Mouse (Mus musculus) neural tube, embryonic 13.5 days (tissue): ENCODE data around the gene Emc9. TPM values are rescaled to one million over a fixed set of nuclear protein-coding genes. Genes with fewer than 3 reads are reported as not detected.

ENCODE experiments used
- ATAC-seq: fragments of 200-750 bp; cut with Nextera tagmentation; 2 replicates; pipeline ENCODE4 v1.8.0; 2017; ENCODE audit warnings: low read depth, mild to moderate bottlenecking, moderate TSS enrichment, moderate library complexity
- H3K27ac ChIP-seq: fragments of 300-500 bp; sonication (generic); replicated peaks from 2 replicates; pipeline ENCODE4 v1.5.1; 2015; ENCODE audit warnings: moderate library complexity, mild to moderate bottlenecking, inconsistent platforms
- H3K27me3 ChIP-seq: fragments of 300-500 bp; sonication (generic); 2 replicates; pipeline ENCODE4 v1.6.1; 2015; ENCODE audit warnings: mild to moderate bottlenecking, inconsistent platforms
- H3K36me3 ChIP-seq: fragments of 300-500 bp; sonication (generic); 2 replicates; pipeline ENCODE4 v1.6.1; 2015; ENCODE audit warnings: mild to moderate bottlenecking, inconsistent platforms
- H3K4me1 ChIP-seq: fragments of 300-500 bp; sonication (generic); replicated peaks from 2 replicates; pipeline ENCODE4 v1.6.1; 2015; ENCODE audit warnings: inconsistent platforms
- H3K4me2 ChIP-seq: fragments of 300-500 bp; sonication (generic); 2 replicates; pipeline ENCODE4 v1.6.1; 2015; ENCODE audit warnings: inconsistent platforms, mild to moderate bottlenecking, moderate library complexity
- H3K4me3 ChIP-seq: fragments of 300-500 bp; sonication (generic); 2 replicates; pipeline ENCODE4 v1.5.1; 2015; ENCODE audit warnings: mild to moderate bottlenecking, inconsistent platforms
- H3K9ac ChIP-seq: fragments of 300-500 bp; sonication (generic); 2 replicates; pipeline ENCODE4 v1.6.1; 2015; ENCODE audit warnings: moderate library complexity, mild to moderate bottlenecking, inconsistent platforms
- H3K9me3 ChIP-seq: fragments of 300-500 bp; sonication (generic); 2 replicates; pipeline ENCODE4 v1.6.1; 2016; ENCODE audit warnings: inconsistent platforms
- WGBS: fragments of 180-500 bp; shearing (Covaris S2); methylation state at CpG from one replicate; pipeline ENCODE4 v1.1.7; 2015; 5-methylcytosine and 5-hydroxymethylcytosine counted together
- polyA plus RNA-seq: library from polyadenylated mRNA; unstranded; fragments of >200 nt; fragmentation: Nextera tagmentation; extraction: Ambion mirVana; gene quantifications from 2 replicates; pipeline ENCODE4 v1.2.1, GENCODE M21; 2015

Gene Emc9
- polyA plus RNA-seq, 1 experiment from 2014 or later = 24.5 TPM

GRCm38 (mm10) chr14:55604823-55605222 is 19.7 kb upstream of the Emc9 start:
- no peak for ATAC-seq
- Histone ChIP-seq H3K27me3 (no peaks in the 10 kb centered on the region), H3K36me3 (peaks cover 93% of the 10 kb centered on the region), H3K27ac (no peak overlapping the region), H3K4me2 (no peak overlapping the region), H3K4me3 (no peak overlapping the region), H3K9me3 (no peaks in the 10 kb centered on the region), H3K9ac (no peak overlapping the region), H3K4me1 (peaks cover 12% of the 10 kb centered on the region)
- WGBS = 82% methylated on average over 11 of the region's 11 CpGs

GRCm38 (mm10) chr14:55603633-55604576 is 18.8 kb upstream of the Emc9 start:
- peak overlapping the region; percentile 50 for H3K4me2 ChIP-seq
- 0 out of 2 replicates have a peak overlapping the region, but pooled peaks have one; percentile 18 for H3K9ac ChIP-seq
- H3K4me1 ChIP-seq = peaks cover 12% of the 10 kb centered on the region
- H3K27ac ChIP-seq = peak overlapping the region; percentile 55; the same call in 1 of the 2 replicates
- H3K36me3 ChIP-seq = peaks cover 93% of the 10 kb centered on the region
- no peaks in the 10 kb centered on the region for H3K27me3 ChIP-seq
- peak overlapping the region; percentile 30 for H3K4me3 ChIP-seq
- no peaks in the 10 kb centered on the region for H3K9me3 ChIP-seq
- WGBS = 23% methylated on average over 19 of the region's 19 CpGs
- peak; percentile 85 for ATAC-seq

- 0 out of 2 replicates have a peak within 1 kb of the TSS, but pooled peaks have one; percentile 18 for H3K9ac ChIP-seq
- H3K4me3 ChIP-seq = peak within 1 kb of the TSS; percentile 30
- peaks cover 93% of the 10 kb centered on the region for H3K36me3 ChIP-seq
- 0 out of 2 replicates have a peak, but pooled peaks have one; percentile 16 for ATAC-seq
- H3K4me2 ChIP-seq = peak within 1 kb of the TSS; percentile 50
- H3K27ac ChIP-seq = peak within 1 kb of the TSS; percentile 55; the same call in 1 of the 2 replicates
- 89% methylated on average over 7 of the region's 7 CpGs for WGBS
- peaks cover 12% of the 10 kb centered on the region for H3K4me1 ChIP-seq
- H3K9me3 ChIP-seq = no peaks in the 10 kb centered on the region
- no peaks in the 10 kb centered on the region for H3K27me3 ChIP-seq
Observed at GRCm38 (mm10) chr14:55603271-55603632, 18.1 kb upstream of the Emc9 start, which contains the start of gene Irf9. Gene Irf9 (plus strand): TSS chr14:55603571.

GRCm38 (mm10) chr14:55598521-55599390 is 13.7 kb upstream of the Emc9 start:
- no peaks in the 10 kb centered on the region for H3K27me3 ChIP-seq
- no peak overlapping the region for H3K4me3 ChIP-seq
- no peaks in the 10 kb centered on the region for H3K9me3 ChIP-seq
- ATAC-seq = no peak
- H3K4me2 ChIP-seq = no peak overlapping the region
- peaks cover 96% of the 10 kb centered on the region for H3K36me3 ChIP-seq
- H3K27ac ChIP-seq = no peak overlapping the region
- H3K9ac ChIP-seq = no peak overlapping the region
- H3K4me1 ChIP-seq = peaks cover 7% of the 10 kb centered on the region
- 95% methylated on average over 21 of the region's 21 CpGs for WGBS

- Histone ChIP-seq H3K27me3 (no peaks in the 10 kb centered on the region), H3K9ac (no peak overlapping the region), H3K4me3 (no peak overlapping the region), H3K36me3 (peaks cover 71% of the 10 kb centered on the region), H3K27ac (no peak overlapping the region), H3K4me1 (peaks cover 21% of the 10 kb centered on the region), H3K9me3 (no peaks in the 10 kb centered on the region), H3K4me2 (no peak overlapping the region)
- no peak for ATAC-seq
- WGBS = 77% methylated on average over 13 of the region's 13 CpGs
Observed at GRCm38 (mm10) chr14:55596036-55596690, 11.1 kb upstream of the Emc9 start.

- Histone ChIP-seq H3K4me2 (peak overlapping the region; percentile 93), H3K9me3 (no peaks in the 10 kb centered on the region), H3K36me3 (peaks cover 49% of the 10 kb centered on the region), H3K27me3 (no peaks in the 10 kb centered on the region), H3K27ac (peak overlapping the region; percentile 96), H3K4me3 (peak overlapping the region; percentile 72), H3K4me1 (peaks cover 37% of the 10 kb centered on the region), H3K9ac (peak overlapping the region; percentile 91)
- 4% methylated on average over 16 of the region's 16 CpGs for WGBS
- no peak for ATAC-seq
Observed at GRCm38 (mm10) chr14:55592226-55592625, 7.1 kb upstream of the Emc9 start.

- peaks cover 37% of the 10 kb centered on the region for H3K4me1 ChIP-seq
- no peaks in the 10 kb centered on the region for H3K27me3 ChIP-seq
- peak; percentile 94 for ATAC-seq
- H3K9ac ChIP-seq = peak within 1 kb of the TSS; percentile 91
- WGBS = under 1% methylated on average over 33 of the region's 33 CpGs
- peak within 1 kb of the TSS; percentile 96 for H3K27ac ChIP-seq
- peak within 1 kb of the TSS; percentile 72 for H3K4me3 ChIP-seq
- peak within 1 kb of the TSS; percentile 93 for H3K4me2 ChIP-seq
- no peaks in the 10 kb centered on the region for H3K9me3 ChIP-seq
- peaks cover 44% of the 10 kb centered on the region for H3K36me3 ChIP-seq
Observed at GRCm38 (mm10) chr14:55591331-55591891, 6.3 kb upstream of the Emc9 start, which contains the start of gene Rnf31. Gene Rnf31 (plus strand): TSS chr14:55591708.

GRCm38 (mm10) chr14:55590748-55591330 is 5.7 kb upstream of the Emc9 start, which contains the start of gene Psme2:
Gene Psme2 (minus strand): TSS chr14:55591113.
- no peaks in the 10 kb centered on the region for H3K27me3 ChIP-seq
- 1% methylated on average over 22 of the region's 22 CpGs for WGBS
- H3K4me1 ChIP-seq = peaks cover 37% of the 10 kb centered on the region
- no peaks in the 10 kb centered on the region for H3K9me3 ChIP-seq
- ATAC-seq = peak; percentile 97
- peak within 1 kb of the TSS; percentile 72 for H3K4me3 ChIP-seq
- peak within 1 kb of the TSS; percentile 96 for H3K27ac ChIP-seq
- peaks cover 38% of the 10 kb centered on the region for H3K36me3 ChIP-seq
- peak within 1 kb of the TSS; percentile 91 for H3K9ac ChIP-seq
- H3K4me2 ChIP-seq = peak within 1 kb of the TSS; percentile 93

GRCm38 (mm10) chr14:55589771-55590448 is 4.8 kb upstream of the Emc9 start:
- H3K4me3 ChIP-seq = peak overlapping the region; percentile 72
- 90% methylated on average over 11 of the region's 11 CpGs for WGBS
- no peak for ATAC-seq
- peak overlapping the region; percentile 91 for H3K9ac ChIP-seq
- H3K4me2 ChIP-seq = peak overlapping the region; percentile 93
- H3K9me3 ChIP-seq = no peaks in the 10 kb centered on the region
- H3K27ac ChIP-seq = peak overlapping the region; percentile 96; the same call in 1 of the 2 replicates
- H3K27me3 ChIP-seq = no peaks in the 10 kb centered on the region
- H3K4me1 ChIP-seq = peaks cover 45% of the 10 kb centered on the region
- H3K36me3 ChIP-seq = peaks cover 29% of the 10 kb centered on the region

- Histone ChIP-seq H3K36me3 (peaks cover 22% of the 10 kb centered on the region), H3K27ac (no peak overlapping the region), H3K9me3 (no peaks in the 10 kb centered on the region), H3K4me2 (no peak overlapping the region), H3K4me3 (no peak overlapping the region), H3K4me1 (peaks cover 52% of the 10 kb centered on the region), H3K9ac (no peak overlapping the region), H3K27me3 (no peaks in the 10 kb centered on the region)
- 90% methylated on average over 5 of the region's 5 CpGs for WGBS
- no peak for ATAC-seq
Observed at GRCm38 (mm10) chr14:55589271-55589670, 4.2 kb upstream of the Emc9 start.
